In genomic region chr9:56213451-56214291, GRCm38 (mm10) we compare ENCODE assay signal across 8 mouse cellular contexts. TPM values are rescaled to one million over a fixed set of nuclear protein-coding genes. Genes with fewer than 3 reads are reported as not detected.
A peak's percentile ranks its signal among the peaks of the same experiment; 100 is the strongest.
DNase-seq lines count a peak whose midpoint lies in the region; ATAC-seq and TF ChIP-seq lines count a peak whose summit lies in the region.
"Had no signal": no experiment of that assay in that cellular context is flagged by ENCODE, and none has a peak within 500 bp of the region (broad histone marks: within the 10 kb centered on the region; RNA-seq: fewer than 3 reads in every experiment).

No protein-coding gene starts in this region.

- H3K4me1 ChIP-seq in ES-E14 (ENCODE audit: control insufficient read depth in 2 of 2, insufficient read depth in 2 of 2, low read length in 2 of 2, poor library complexity in 1 of 2) = 0 out of 4 replicates have a peak, but pooled peaks cover 0 to 3% of the 10 kb centered on the region in 2 experiments
- no peaks in the 10 kb centered on the region for H3K4me1 ChIP-seq in forebrain, embryonic 11.5 days (replicated peaks; ENCODE audit: control insufficient read depth, insufficient read depth, low read length)
- peaks cover 15% of the 10 kb centered on the region for H3K4me1 ChIP-seq in heart, postnatal 0 days (ENCODE audit: control insufficient read depth, insufficient read depth)
- H3K4me1 ChIP-seq: liver, embryonic 15.5 days had no signal

- H3K27me3 ChIP-seq in forebrain, embryonic 11.5 days (ENCODE audit: control insufficient read depth, insufficient read depth, low read length) = no peaks in the 10 kb centered on the region
- no peaks in the 10 kb centered on the region for H3K27me3 ChIP-seq in heart, postnatal 0 days (ENCODE audit: control insufficient read depth, insufficient read depth, low read length)
- H3K27me3 ChIP-seq: liver, embryonic 15.5 days had no signal

- peak overlapping the region; percentile 37 for H3K4me2 ChIP-seq in forebrain, embryonic 11.5 days (ENCODE audit: low read depth, low read length, severe bottlenecking)
- peak overlapping the region; percentile 19; the same call in 1 of the 2 replicates for H3K4me2 ChIP-seq in heart, postnatal 0 days (ENCODE audit: low read depth, low read length)
- H3K4me2 ChIP-seq: liver, embryonic 15.5 days had no signal

- no peak for TF ChIP-seq POLR2A in brain, embryonic 14.5 days (IDR thresholded peaks at IDR 0.05; ENCODE audit: borderline replicate concordance, extremely low read depth, insufficient read depth, insufficient read length, poor library complexity, severe bottlenecking)

- DNase-seq in ES-E14 (ENCODE audit: low read depth, low spot score) = peak; percentile 33
- peak; percentile 88 for DNase-seq in brain, embryonic 14.5 days (ENCODE audit: low read depth)
- DNase-seq in forebrain, embryonic 11.5 days (ENCODE audit: low spot score) = peak; percentile 56
- peak; percentile 75 for DNase-seq in heart, postnatal 0 days (ENCODE audit: low spot score)
- DNase-seq in kidney, postnatal 25 days = peak; percentile 43 to 50
- DNase-seq in lung, postnatal 10 days = peak; percentile 72
- DNase-seq in right cerebral cortex, adult 18-20 months = peak; percentile 65

- WGBS in forebrain, embryonic 11.5 days = 9% methylated on average over 11 of the region's 11 CpGs
- WGBS in heart, postnatal 0 days = 40% methylated on average over 11 of the region's 11 CpGs

- in situ Hi-C loops in ES-E14 (cut with MboI; ENCODE audit: low sequenced_read_pairs in 2 of 2, unreplicated experiment in 2 of 2) = loop anchor here in 1 of 2 experiments (25.0 kb wide), 1 partner anchor 349 kb away; no protein-coding TSS in a partner anchor

- no peak overlapping the region for H3K27ac ChIP-seq in ES-E14 (ENCODE audit: insufficient read depth, low read depth, low read length, poor library complexity, severe bottlenecking)
- H3K27ac ChIP-seq in forebrain, embryonic 11.5 days (ENCODE audit: low read depth, low read length) = no peak overlapping the region
- peak overlapping the region; percentile 54; the same call in 1 of the 2 replicates for H3K27ac ChIP-seq in heart, postnatal 0 days (ENCODE audit: low read depth)
- H3K27ac ChIP-seq: liver, embryonic 15.5 days had no signal

- H3K9me3 ChIP-seq in ES-E14 (ENCODE audit: control insufficient read depth, insufficient read depth, low read depth, low read length) = no peaks in the 10 kb centered on the region
- no peaks in the 10 kb centered on the region for H3K9me3 ChIP-seq in forebrain, embryonic 11.5 days (ENCODE audit: control insufficient read depth, low read length)
- no peaks in the 10 kb centered on the region for H3K9me3 ChIP-seq in heart, postnatal 0 days (replicated peaks; ENCODE audit: control insufficient read depth, low read length)
- H3K9me3 ChIP-seq: liver, embryonic 15.5 days had no signal

- peak; percentile 80; the same call in 1 of the 2 replicates for TF ChIP-seq CTCF in brain, embryonic 14.5 days (IDR thresholded peaks at IDR 0.05; ENCODE audit: borderline replicate concordance, extremely low read depth, insufficient read depth, insufficient read length)
- TF ChIP-seq CTCF in heart, postnatal 0 days (IDR thresholded peaks at IDR 0.05; ENCODE audit: low read depth) = peak; percentile 87

- no peak overlapping the region for H3K9ac ChIP-seq in ES-E14 (ENCODE audit: insufficient read depth, low read depth, low read length, poor library complexity, severe bottlenecking)
- no peak overlapping the region for H3K9ac ChIP-seq in forebrain, embryonic 11.5 days (ENCODE audit: low read length)
- no peak overlapping the region for H3K9ac ChIP-seq in heart, postnatal 0 days (replicated peaks; ENCODE audit: low read depth, low read length)
- H3K9ac ChIP-seq: liver, embryonic 15.5 days had no signal

- TF ChIP-seq EP300 in heart, postnatal 0 days (IDR thresholded peaks at IDR 0.05; ENCODE audit: low read depth) = no peak

- ATAC-seq in forebrain, embryonic 11.5 days (replicated peaks; ENCODE audit: low FRiP score) = no peak
- no peak; the same call in 1 of the 2 replicates for ATAC-seq in heart, postnatal 0 days (ENCODE audit: insufficient read depth, low read depth)

- no peaks in the 10 kb centered on the region for H3K36me3 ChIP-seq in ES-E14 (ENCODE audit: control insufficient read depth, insufficient read depth, low read length, poor library complexity, severe bottlenecking)
- no peaks in the 10 kb centered on the region for H3K36me3 ChIP-seq in forebrain, embryonic 11.5 days (ENCODE audit: control insufficient read depth, insufficient read depth, low read length)
- H3K36me3 ChIP-seq in heart, postnatal 0 days (replicated peaks; ENCODE audit: control insufficient read depth, insufficient read depth, low read length) = no peaks in the 10 kb centered on the region
- H3K36me3 ChIP-seq: liver, embryonic 15.5 days had no signal

- no peak overlapping the region for H3K4me3 ChIP-seq in ES-E14 (ENCODE audit: insufficient read depth in 1 of 2, low read depth in 1 of 2, low read length in 2 of 2, poor library complexity in 1 of 2, severe bottlenecking in 1 of 2)
- no peak overlapping the region for H3K4me3 ChIP-seq in forebrain, embryonic 11.5 days (ENCODE audit: low read depth, low read length)
- no peak overlapping the region for H3K4me3 ChIP-seq in heart, postnatal 0 days (ENCODE audit: low read depth, low read length)
- H3K4me3 ChIP-seq: liver, embryonic 15.5 days had no signal

TF ChIP-seq in ES-E14, 5 proteins besides CTCF, POLR2A, EP300 and RAD21:
- TF ChIP-seq CHD2 (IDR thresholded peaks at IDR 0.05; ENCODE audit: low read depth, low read length) (no peak), ZNF384 (IDR thresholded peaks at IDR 0.05; ENCODE audit: low read depth, low read length) (no peak), MAFK (IDR thresholded peaks at IDR 0.05; ENCODE audit: insufficient read depth, low read depth, low read length) (no peak), HCFC1 (IDR thresholded peaks at IDR 0.05; ENCODE audit: borderline replicate concordance, insufficient read depth, low read length) (no peak), ZC3H11A (IDR thresholded peaks at IDR 0.05; ENCODE audit: borderline replicate concordance, low read depth, low read length) (no peak)

RNA-seq across cellular contexts. Expression of gene Tspan3, which starts 48.4 kb away (rescaled TPM):
- total RNA-seq in ES-E14 (2012; rRNA removed) = 158 and 228 TPM in 2 replicates
- 382 and 433 TPM in 2 replicates for polyA plus RNA-seq in brain, embryonic 14.5 days (2012; rRNA removed)
- polyA plus RNA-seq in forebrain, embryonic 11.5 days (2014; fragmentation: Nextera tagmentation; extraction: Ambion mirVana) = 519 and 560 TPM in 2 replicates
- total RNA-seq in heart, postnatal 0 days (2014; rRNA removed; ENCODE audit: low replicate concordance) = 384 and 402 TPM in 2 replicates
- polyA plus RNA-seq in heart, postnatal 0 days (2015; fragmentation: Nextera tagmentation; extraction: Ambion mirVana) = 460 and 461 TPM in 2 replicates

Comparison
In these comparisons a context has a peak if more than half of its experiments do, and no peak if none do; other contexts are left out.
1. DNase-seq: peak in every context shown above with its lines; median percentile 88 in brain, embryonic 14.5 days; 75 in heart, postnatal 0 days; 72 in lung, postnatal 10 days; 65 in right cerebral cortex, adult 18-20 months; 56 in forebrain, embryonic 11.5 days; 46 in kidney, postnatal 25 days; 33 in ES-E14.